Mouse (Mus musculus): ENCODE measurements at regions not wholly inside any gene's neighbourhood (a gene's known extent, or its start where the extent isn't known, plus 50 kb on each side); places are given as distances from the start of the nearest gene placed in this dataset.

DNA sequence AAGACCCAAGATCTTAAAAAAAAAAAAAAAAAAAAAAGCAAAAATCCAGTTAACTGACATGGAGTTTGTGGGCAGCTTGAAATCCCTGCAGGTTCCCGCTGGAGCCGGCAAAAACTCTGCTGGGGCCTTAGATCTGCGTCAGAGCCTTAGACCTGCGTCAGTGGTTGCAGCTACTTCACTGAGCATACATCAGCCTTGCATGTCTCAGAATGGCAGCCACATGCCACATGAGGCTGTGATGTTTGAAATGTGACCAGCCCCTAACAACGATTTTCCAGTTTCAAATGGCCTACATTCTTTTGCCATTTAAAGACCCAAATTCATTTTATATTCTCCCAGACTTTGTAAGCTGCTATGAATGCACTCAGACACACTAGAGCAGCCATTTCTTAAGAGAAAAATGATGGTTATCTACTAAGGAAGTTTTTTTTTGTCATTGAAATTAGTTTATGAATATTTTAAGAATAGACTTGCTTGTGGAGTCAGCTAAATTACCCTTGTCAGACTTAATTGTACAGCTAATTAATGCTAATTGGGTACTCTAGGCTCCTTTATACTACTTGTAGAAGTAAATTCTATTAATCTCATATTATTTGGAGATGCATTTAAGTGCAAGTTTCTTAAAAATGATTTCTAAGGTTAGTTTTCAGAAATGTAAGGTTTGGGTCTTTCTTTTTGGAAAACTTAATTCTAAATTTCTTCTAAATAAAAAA, 70.8 kb downstream of the Toporsl start:
- DNase-seq = no peak

DNA sequence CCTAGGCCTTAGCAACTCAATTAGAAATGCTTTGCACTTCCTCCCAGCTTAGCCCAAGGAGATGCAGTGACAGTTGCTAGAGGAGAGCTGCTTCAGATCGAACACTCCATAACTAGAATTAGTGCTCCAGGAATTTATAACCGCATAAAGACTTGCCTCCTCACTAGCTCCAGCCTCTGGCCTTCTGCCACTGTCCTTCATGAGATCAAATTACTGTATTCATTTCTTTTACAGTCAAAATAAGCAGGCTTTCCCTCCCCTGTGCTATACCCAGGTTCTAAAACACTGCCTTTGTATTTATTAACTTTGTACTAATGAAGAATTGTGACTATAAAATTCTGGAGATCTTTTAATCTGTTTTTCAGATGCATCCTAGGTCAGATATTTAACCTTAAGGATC, 104.8 kb upstream of the Olfr275 start:
- no peak for DNase-seq

GRCm38 (mm10) chr4:52726203-52726602, 88.2 kb upstream of the Olfr275 start:
- DNase-seq = no peak

GRCm38 (mm10) chr4:52726625-52727297, 87.6 kb upstream of the Olfr275 start:
- peak; percentile 69 for DNase-seq

GRCm38 (mm10) chr4:52733141-52733540, 81.3 kb upstream of the Olfr275 start:
- DNase-seq = no peak

DNA sequence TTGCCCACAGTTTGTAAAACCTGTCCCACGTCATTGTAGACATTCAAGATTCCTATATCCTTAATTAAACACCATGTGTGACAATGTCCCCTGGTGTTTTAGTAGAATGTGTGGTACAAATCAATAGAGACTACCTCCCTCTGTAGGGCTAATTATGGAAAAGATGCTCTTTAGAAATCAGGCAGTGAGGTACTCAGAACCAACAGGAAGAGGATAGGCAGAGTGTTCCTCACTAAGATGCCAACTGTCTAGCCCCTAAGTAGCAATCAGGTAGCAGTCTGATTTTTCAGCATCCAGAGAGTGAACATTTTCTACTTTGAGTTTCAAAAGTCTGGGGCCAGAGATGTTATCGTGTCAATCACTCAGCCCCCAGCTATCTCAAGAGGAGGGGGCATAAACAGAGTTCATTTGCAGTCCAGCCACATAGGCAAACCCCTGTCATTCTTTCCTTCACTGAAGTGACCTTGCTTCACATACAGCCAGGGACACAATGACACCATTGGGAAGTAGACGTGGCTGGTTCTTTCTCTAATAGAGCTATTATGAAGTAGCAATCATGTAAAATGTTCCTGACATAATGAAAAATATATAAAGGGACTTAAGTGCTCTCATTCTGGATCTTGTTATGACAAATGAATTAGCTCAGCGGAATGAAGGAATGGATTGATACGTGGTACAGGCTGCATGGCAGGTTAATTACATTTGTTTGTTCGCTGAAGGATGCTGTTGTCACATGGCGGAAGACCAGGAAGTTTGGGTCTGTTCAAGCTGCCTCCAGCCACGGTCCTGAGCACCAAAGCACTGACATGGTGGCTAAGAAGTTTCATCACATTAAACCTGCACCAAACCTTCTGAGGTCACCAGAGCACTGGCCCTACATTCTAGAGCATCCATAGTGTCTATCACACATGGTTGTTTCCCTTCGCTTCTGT, 74.6 kb upstream of the Olfr275 start:
- no peak for DNase-seq

DNA sequence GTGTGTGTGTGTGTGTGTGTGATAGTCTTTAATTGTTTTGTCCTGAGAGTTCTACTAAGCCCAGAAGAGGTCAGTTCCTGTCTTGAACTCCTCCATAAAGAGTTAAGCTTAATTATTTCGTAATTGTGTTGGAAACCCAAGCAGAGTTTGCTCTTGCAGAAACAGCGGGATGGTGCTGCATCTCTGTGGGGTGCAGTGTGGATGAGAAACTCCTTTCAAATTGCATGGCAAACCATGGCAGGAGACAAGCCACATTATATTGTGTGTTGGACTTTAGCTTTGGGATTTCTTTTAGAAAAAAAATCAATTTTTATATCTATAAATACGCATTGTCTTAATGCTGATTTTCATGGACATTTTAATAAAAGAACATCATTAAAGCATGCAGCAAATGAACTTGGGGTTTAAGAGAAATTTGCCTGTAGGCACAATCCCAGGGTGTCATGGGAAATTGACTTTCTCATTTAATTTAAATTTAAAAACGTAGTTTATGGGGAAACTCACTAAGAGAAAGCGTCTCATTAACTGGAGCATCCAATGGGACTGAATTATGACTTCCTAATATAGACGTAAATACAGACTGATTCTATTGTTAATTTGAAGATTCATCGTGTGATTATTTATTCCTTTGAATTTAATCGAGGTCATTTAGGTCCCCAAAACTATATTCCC, 61.4 kb upstream of the Olfr275 start:
- no peak for DNase-seq
